Mouse (Mus musculus) liver, postnatal 0 days (tissue): ENCODE measurements around the gene Wscd2.

Experiments
- CTCF ChIP-seq: sonication (generic); IDR thresholded peaks from 2 replicates; pipeline ENCODE4 v1.5.1; 2016; ENCODE audit warnings: antibody characterized with exemption, low read depth
- EP300 ChIP-seq: IDR thresholded peaks from 2 replicates; pipeline ENCODE4 v1.6.1; 2016; ENCODE audit warnings: antibody characterized with exemption, low read depth, mild to moderate bottlenecking

DNA sequence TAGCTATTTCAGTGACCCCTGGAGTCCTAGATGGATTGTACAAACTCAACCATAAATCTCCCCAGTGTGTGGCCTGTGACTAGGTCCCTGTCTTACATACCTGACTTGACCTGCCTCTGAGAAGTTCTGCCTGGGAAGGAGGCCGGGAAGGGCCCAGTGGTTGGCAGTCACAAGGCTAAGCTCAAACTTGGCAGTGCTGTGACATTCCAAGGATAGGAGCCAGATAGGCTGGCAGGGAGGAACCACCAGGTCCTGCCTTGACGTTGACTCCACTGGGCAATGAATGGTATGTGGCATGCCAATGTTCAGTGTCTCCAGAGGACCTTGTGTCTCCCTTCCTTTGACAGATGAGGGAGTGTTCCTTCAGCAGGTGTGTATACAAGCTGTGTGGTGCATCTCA, 65.6 kb downstream of the Wscd2 start:
- TF ChIP-seq CTCF = no peak
- no peak for TF ChIP-seq EP300
